Mouse (Mus musculus) midbrain, embryonic 14.5 days (tissue): ENCODE results near the gene Cacna1i. TPM values are rescaled to one million over a fixed set of nuclear protein-coding genes. Genes with fewer than 3 reads are reported as not detected.

Experiments used
- ATAC-seq: fragments of 200-750 bp; cut with Nextera tagmentation; 2 replicates; pipeline ENCODE4 v1.8.0; 2017; ENCODE audit warnings: moderate number of reproducible peaks, moderate library complexity; ENCODE audit not compliant: low FRiP score, low TSS enrichment
- DNase-seq: peaks from one replicate; pipeline ENCODE4 v3.0.0-alpha.2; 2015
- H3K27ac ChIP-seq: fragments of 300-500 bp; sonication (generic); replicated peaks from 2 replicates; pipeline ENCODE4 v1.5.1; 2014; ENCODE audit warnings: mild to moderate bottlenecking, low read depth, low read length, moderate library complexity
- H3K27me3 ChIP-seq: fragments of 300-500 bp; sonication (generic); 2 replicates; pipeline ENCODE4 v1.6.1; 2014; ENCODE audit warnings: low read length, control low read depth, mixed read lengths; ENCODE audit not compliant: control insufficient read depth, insufficient read depth
- H3K36me3 ChIP-seq: fragments of 300-500 bp; sonication (generic); 2 replicates; pipeline ENCODE4 v1.6.1; 2014; ENCODE audit warnings: low read length, control low read depth; ENCODE audit not compliant: control insufficient read depth, insufficient read depth
- H3K4me1 ChIP-seq: fragments of 300-500 bp; sonication (generic); 2 replicates; pipeline ENCODE4 v1.6.1; 2014; ENCODE audit warnings: mild to moderate bottlenecking, antibody characterized with exemption, low read length, control low read depth; ENCODE audit not compliant: control insufficient read depth, insufficient read depth
- H3K4me2 ChIP-seq: fragments of 300-500 bp; sonication (generic); 2 replicates; pipeline ENCODE4 v1.6.1; 2014; ENCODE audit warnings: mild to moderate bottlenecking, low read length, moderate library complexity
- H3K4me3 ChIP-seq: fragments of 300-500 bp; sonication (generic); replicated peaks from 2 replicates; pipeline ENCODE4 v1.5.1; 2014; ENCODE audit warnings: low read depth, low read length
- H3K9ac ChIP-seq: fragments of 300-500 bp; sonication (generic); replicated peaks from 2 replicates; pipeline ENCODE4 v1.6.1; 2014; ENCODE audit warnings: mild to moderate bottlenecking, low read length, moderate library complexity
- H3K9me3 ChIP-seq: fragments of 300-500 bp; sonication (generic); 2 replicates; pipeline ENCODE4 v1.6.1; 2016; ENCODE audit warnings: low read length, control low read depth, mixed read lengths; ENCODE audit not compliant: control insufficient read depth
- WGBS: fragments of 180-500 bp; shearing (Covaris S2); extraction: QIAGEN DNeasy Blood & Tissue Kit; methylation state at CpG from one replicate; pipeline ENCODE4 v1.1.7; 2014; 5-methylcytosine and 5-hydroxymethylcytosine counted together
- polyA plus RNA-seq: library from polyadenylated mRNA; unstranded; fragments of >200 nt; fragmentation: Nextera tagmentation; extraction: Ambion mirVana; gene quantifications from 2 replicates; pipeline ENCODE4 v1.2.1, GENCODE M21; 2014

Cacna1i gene
- polyA plus RNA-seq: 0.75 and 1.5 TPM in 2 replicates

DNA sequence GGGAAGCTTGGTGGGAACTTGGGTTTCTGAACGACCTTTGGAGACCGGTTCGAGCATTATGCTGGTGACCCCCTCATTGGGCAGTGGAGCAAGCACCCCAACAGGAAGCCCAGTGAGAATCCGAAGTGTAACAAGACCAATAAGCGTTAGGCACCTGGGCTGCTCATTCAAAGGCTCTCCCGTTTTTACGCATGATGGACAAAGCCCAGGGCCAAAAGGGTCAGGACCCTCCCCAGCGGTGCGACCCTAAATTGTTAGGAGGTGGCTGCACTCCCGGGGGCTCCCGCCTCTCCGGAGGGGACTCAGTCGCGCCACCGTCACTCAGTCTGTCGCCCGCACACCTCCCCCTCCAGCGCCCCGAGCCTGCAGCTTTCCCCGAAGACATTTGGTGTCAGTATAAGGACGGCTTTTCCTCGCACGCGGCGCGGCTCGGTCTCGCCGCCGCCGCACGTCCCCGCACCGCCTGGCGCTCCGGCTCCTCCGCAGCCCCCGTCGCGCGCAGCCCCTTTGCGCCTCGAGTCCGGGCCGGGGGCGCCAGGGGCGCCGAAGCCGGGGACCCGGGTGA lies at the start of gene Cacna1i:
Cacna1i (plus strand) TSS at position 388 of the 565 bp plus-strand sequence.
- Histone ChIP-seq H3K4me1 (0 out of 2 replicates have a peak, but pooled peaks cover 6% of the 10 kb centered on the region), H3K27me3 (peaks cover 30% of the 10 kb centered on the region), H3K9ac (peak within 1 kb of the TSS; percentile 70), H3K4me2 (peak within 1 kb of the TSS; percentile 85), H3K9me3 (no peaks in the 10 kb centered on the region), H3K36me3 (no peaks in the 10 kb centered on the region), H3K27ac (0 out of 2 replicates have a peak within 1 kb of the TSS, but pooled peaks have one; percentile 26), H3K4me3 (peak within 1 kb of the TSS; percentile 55)
- under 1% methylated on average over 48 of the region's 50 CpGs for WGBS
- DNase-seq: peak; percentile 88
- ATAC-seq: peak; percentile 46; the same call in 1 of the 2 replicates

GRCm38 (mm10) chr15:80248135-80248534 lies 38.9 kb upstream of the Cacna1i start:
- Histone ChIP-seq H3K4me3 (no peak overlapping the region), H3K9ac (no peak overlapping the region), H3K4me1 (no peaks in the 10 kb centered on the region), H3K9me3 (no peaks in the 10 kb centered on the region), H3K27ac (no peak overlapping the region), H3K4me2 (no peak overlapping the region), H3K36me3 (peaks cover 81% of the 10 kb centered on the region), H3K27me3 (no peaks in the 10 kb centered on the region)
- WGBS: 93% methylated on average over 12 of the region's 12 CpGs
- DNase-seq (no peak), ATAC-seq (no peak)

DNA sequence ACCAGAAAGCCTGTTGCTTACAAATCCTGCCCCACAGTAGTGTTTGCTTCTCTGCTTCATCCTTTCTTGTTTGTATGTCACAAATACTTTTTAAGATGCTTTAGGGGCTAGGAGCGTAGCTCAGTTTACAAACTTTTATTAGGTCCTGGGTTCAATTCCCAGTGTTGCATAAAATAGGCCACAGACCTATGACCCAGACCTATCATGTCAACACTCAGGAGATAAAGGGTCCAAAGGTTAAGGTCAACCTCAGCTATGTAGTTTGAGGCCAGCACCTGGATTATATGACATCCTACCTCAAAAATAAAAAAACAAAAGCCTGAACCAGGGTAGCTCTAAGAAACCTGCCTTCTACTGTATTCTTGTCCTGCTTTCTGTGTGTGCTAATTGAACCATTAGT lies 38.4 kb upstream of the Cacna1i start:
- DNase-seq (no peak), ATAC-seq (no peak)
- Histone ChIP-seq H3K9me3 (no peaks in the 10 kb centered on the region), H3K27ac (no peak overlapping the region), H3K9ac (no peak overlapping the region), H3K4me2 (no peak overlapping the region), H3K4me1 (0 out of 2 replicates have a peak, but pooled peaks cover under 1% of the 10 kb centered on the region), H3K27me3 (no peaks in the 10 kb centered on the region), H3K36me3 (peaks cover 77% of the 10 kb centered on the region), H3K4me3 (no peak overlapping the region)
- WGBS: 97% methylated on average over 1 of the region's 1 CpGs

DNA sequence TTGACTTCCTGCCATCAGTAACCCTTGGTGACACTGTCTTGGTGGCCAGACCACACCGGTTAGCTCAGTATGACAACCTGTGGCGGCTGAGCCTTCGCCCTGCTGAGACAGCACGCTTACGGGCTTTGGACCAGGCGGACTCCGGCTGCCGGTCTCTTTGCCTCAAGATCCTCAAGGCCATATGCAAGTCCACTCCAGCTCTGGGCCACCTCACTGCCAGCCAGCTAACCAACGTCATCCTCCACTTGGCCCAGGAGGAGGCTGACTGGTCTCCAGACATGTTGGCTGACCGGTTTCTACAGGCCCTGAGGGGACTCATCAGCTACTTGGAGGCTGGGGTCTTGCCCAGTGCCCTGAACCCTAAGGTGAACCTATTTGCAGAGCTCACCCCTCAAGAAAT lies 37.4 kb upstream of the Cacna1i start:
- H3K27ac ChIP-seq: no peak overlapping the region
- WGBS: 95% methylated on average over 10 of the region's 10 CpGs

DNA sequence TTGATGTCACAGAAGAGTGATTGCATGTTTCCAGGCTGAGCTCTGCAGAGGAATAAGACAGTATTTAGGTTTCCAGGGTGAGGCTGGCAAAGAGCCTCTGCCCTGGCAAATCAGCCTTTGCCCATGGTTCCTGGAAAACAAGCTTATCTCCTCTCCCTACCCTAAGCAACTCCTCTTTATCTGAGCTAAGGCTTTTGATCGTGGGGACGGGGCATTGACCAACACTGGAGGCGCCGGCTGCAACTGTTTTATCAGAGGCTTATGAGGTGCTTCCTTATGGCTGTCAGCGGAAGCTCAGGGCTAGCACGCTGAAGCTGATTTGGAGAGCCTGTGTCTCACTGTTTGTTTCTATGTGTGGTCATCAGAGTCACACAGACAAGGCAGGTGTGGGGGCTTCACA lies 36.5 kb upstream of the Cacna1i start:
- H3K36me3 ChIP-seq: peaks cover 65% of the 10 kb centered on the region
- 94% methylated on average over 6 of the region's 6 CpGs for WGBS

More for the DNA sequence above, 37.4 kb upstream of the Cacna1i start:
- Histone ChIP-seq H3K4me1 (peaks cover 9% of the 10 kb centered on the region; the same call in 1 of the 2 replicates), H3K4me3 (no peak overlapping the region), H3K9me3 (no peaks in the 10 kb centered on the region), H3K36me3 (peaks cover 71% of the 10 kb centered on the region), H3K9ac (no peak overlapping the region), H3K27me3 (no peaks in the 10 kb centered on the region), H3K4me2 (no peak overlapping the region)
- no peak for DNase-seq
- ATAC-seq: no peak

DNA sequence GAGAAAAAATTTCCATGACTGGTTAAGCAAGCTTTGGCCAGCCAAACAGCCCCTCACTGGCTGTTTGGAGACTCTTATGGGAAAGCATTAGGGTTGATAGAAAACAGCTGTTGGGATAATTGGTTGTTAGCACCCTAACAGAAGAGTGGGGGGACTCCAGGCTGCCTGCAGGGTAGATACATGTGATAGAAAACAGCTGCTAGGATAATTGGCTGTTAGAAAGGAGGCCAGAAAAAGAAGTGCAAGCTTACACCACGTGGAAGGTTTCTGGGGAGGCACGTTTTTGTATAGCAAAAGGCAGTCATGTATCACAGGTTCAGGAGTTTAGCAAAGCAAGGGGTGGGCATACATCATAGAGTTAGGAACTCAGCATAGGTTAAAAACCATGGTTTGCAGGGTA lies 33.5 kb upstream of the Cacna1i start:
- no peak for ATAC-seq
- Histone ChIP-seq H3K27me3 (no peaks in the 10 kb centered on the region), H3K27ac (peak overlapping the region; percentile 100; the same call in 1 of the 2 replicates), H3K9me3 (no peaks in the 10 kb centered on the region), H3K9ac (no peak overlapping the region), H3K36me3 (peaks cover 60% of the 10 kb centered on the region), H3K4me3 (no peak overlapping the region), H3K4me2 (no peak overlapping the region), H3K4me1 (peaks cover 21% of the 10 kb centered on the region)
- DNase-seq: no peak
- 49% methylated on average over 2 of the region's 2 CpGs for WGBS

More for the DNA sequence above, 36.5 kb upstream of the Cacna1i start:
- H3K27ac ChIP-seq: no peak overlapping the region
- no peak overlapping the region for H3K9ac ChIP-seq
- no peak for ATAC-seq
- peaks cover 9% of the 10 kb centered on the region; the same call in 1 of the 2 replicates for H3K4me1 ChIP-seq
- no peaks in the 10 kb centered on the region for H3K9me3 ChIP-seq
- no peak overlapping the region for H3K4me3 ChIP-seq
- no peak for DNase-seq
- H3K4me2 ChIP-seq: no peak overlapping the region
- H3K27me3 ChIP-seq: no peaks in the 10 kb centered on the region

DNA sequence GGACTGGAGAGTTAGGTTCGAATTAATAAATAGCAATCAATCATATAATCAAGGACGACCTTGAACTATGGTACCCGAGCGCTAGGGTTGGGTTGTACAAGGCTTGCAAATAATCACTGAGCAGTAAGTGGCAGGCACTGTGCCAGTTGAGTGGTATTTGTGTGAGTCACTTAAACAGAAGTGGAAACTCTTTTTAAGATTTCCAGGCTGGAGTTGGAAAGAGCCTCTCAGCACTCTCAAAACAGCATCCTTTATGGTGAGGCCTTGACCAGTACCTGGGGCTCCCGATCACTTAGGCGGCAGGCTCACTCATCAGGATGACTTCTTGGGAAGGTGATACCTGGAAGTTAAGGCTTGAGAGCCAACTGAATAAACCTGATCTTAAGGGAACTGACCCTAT lies 32.8 kb upstream of the Cacna1i start:
- Histone ChIP-seq H3K27ac (peak overlapping the region; percentile 100), H3K36me3 (peaks cover 60% of the 10 kb centered on the region)

GRCm38 (mm10) chr15:80254847-80255645 lies 32.0 kb upstream of the Cacna1i start, which contains the start of gene Atf4:
Gene Atf4 (plus strand): TSS chr15:80255184.
- ATAC-seq (peak; percentile 97), DNase-seq (peak; percentile 100)
- H3K4me2 ChIP-seq: peak within 1 kb of the TSS; percentile 98
- peak within 1 kb of the TSS; percentile 100 for H3K9ac ChIP-seq
- under 1% methylated on average over 62 of the region's 62 CpGs for WGBS
- peak within 1 kb of the TSS; percentile 100 for H3K27ac ChIP-seq
- H3K9me3 ChIP-seq: no peaks in the 10 kb centered on the region
- no peaks in the 10 kb centered on the region for H3K27me3 ChIP-seq
- peak within 1 kb of the TSS; percentile 100 for H3K4me3 ChIP-seq
- peaks cover 21% of the 10 kb centered on the region for H3K4me1 ChIP-seq
- peaks cover 60% of the 10 kb centered on the region for H3K36me3 ChIP-seq

More for the DNA sequence above, 32.8 kb upstream of the Cacna1i start:
- no peak for DNase-seq
- WGBS: 61% methylated on average over 6 of the region's 6 CpGs
- no peaks in the 10 kb centered on the region for H3K27me3 ChIP-seq
- H3K4me3 ChIP-seq: peak overlapping the region; percentile 100
- peak overlapping the region; percentile 98 for H3K4me2 ChIP-seq
- peak overlapping the region; percentile 73 for H3K9ac ChIP-seq
- peaks cover 21% of the 10 kb centered on the region for H3K4me1 ChIP-seq
- H3K9me3 ChIP-seq: no peaks in the 10 kb centered on the region
- ATAC-seq: no peak
